Mouse (Mus musculus): ENCODE data around the gene Mrgprd. TPM values are rescaled to one million over a fixed set of nuclear protein-coding genes. Genes with fewer than 3 reads are reported as not detected.

Mrgprd gene
- polyA plus RNA-seq, 1 experiment, result not detected

DNA sequence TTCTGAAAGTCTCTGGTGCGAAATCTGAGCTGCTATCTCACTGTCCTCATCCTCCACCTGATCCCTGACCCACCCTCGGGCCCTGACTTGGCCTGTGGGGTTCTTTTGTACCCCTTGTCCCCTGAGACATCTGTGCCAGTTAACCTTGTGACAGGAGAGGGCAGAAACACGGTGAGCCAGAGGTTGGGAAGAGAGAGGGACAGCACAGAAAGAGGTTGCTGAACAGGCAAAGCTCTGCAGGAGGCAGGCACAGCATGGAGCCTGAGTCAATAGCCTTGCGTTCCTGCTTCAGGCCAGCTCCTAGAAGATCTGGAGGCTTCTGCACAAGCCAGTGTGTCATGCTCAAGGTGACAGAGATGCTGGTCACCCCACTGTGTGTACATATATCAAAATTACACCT, 9.0 kb downstream of the Mrgprd start:
- Histone ChIP-seq H3K4me2 (ENCODE audit: low read depth) (no peak overlapping the region), H3K79me2 (ENCODE audit: control insufficient read depth, insufficient read depth) (no peaks in the 10 kb centered on the region), H3K36me3 (ENCODE audit: control insufficient read depth, insufficient read depth) (no peaks in the 10 kb centered on the region), H3K27me3 (ENCODE audit: control insufficient read depth, insufficient read depth, insufficient read length) (peaks cover 12% of the 10 kb centered on the region), H3K4me3 (no peak overlapping the region), H3ac (ENCODE audit: control insufficient read depth, insufficient read length) (no peak overlapping the region)
- no peak for TF ChIP-seq MYOD1 (IDR thresholded peaks at IDR 0.05; ENCODE audit: control insufficient read depth in 1 of 3, insufficient read length in 2 of 3, low read depth in 2 of 3)
- no peak for TF ChIP-seq REST (IDR thresholded peaks at IDR 0.05; ENCODE audit: insufficient read depth, insufficient read length)
- TF ChIP-seq POLR2AphosphoS2 (IDR thresholded peaks at IDR 0.05; ENCODE audit: insufficient read length, low read depth), result no peak
- TF ChIP-seq TCF12 (IDR thresholded peaks at IDR 0.05; ENCODE audit: insufficient read depth, poor library complexity, severe bottlenecking), result no peak
- no peak for TF ChIP-seq TCF3 (IDR thresholded peaks at IDR 0.05; ENCODE audit: insufficient read length, low read depth)
- TF ChIP-seq CEBPB (IDR thresholded peaks at IDR 0.05; ENCODE audit: insufficient read depth, poor library complexity, severe bottlenecking), result no peak
- TF ChIP-seq MYOG (IDR thresholded peaks at IDR 0.05; ENCODE audit: control insufficient read depth in 1 of 3, insufficient read depth in 1 of 3, insufficient read length in 2 of 3, low read depth in 2 of 3), result no peak
- TF ChIP-seq SRF (IDR thresholded peaks at IDR 0.05; ENCODE audit: control insufficient read depth, insufficient read length, low read depth), result no peak
- no peak for TF ChIP-seq MAX (IDR thresholded peaks at IDR 0.05; ENCODE audit: low read depth)
- TF ChIP-seq POLR2A (IDR thresholded peaks at IDR 0.05; ENCODE audit: insufficient read length, low read depth), result no peak

GRCm38 (mm10) chr7:145325697-145326096, 11.1 kb downstream of the Mrgprd start:
- TF ChIP-seq REST (IDR thresholded peaks at IDR 0.05; ENCODE audit: insufficient read depth, insufficient read length) (no peak), TCF12 (IDR thresholded peaks at IDR 0.05; ENCODE audit: insufficient read depth, poor library complexity, severe bottlenecking) (no peak), USF1 (IDR thresholded peaks at IDR 0.05; ENCODE audit: low read depth) (no peak), POLR2A (IDR thresholded peaks at IDR 0.05; ENCODE audit: insufficient read length, low read depth) (no peak), TCF3 (IDR thresholded peaks at IDR 0.05; ENCODE audit: insufficient read length, low read depth) (no peak), MYOD1 (IDR thresholded peaks at IDR 0.05; ENCODE audit: control insufficient read depth in 1 of 3, insufficient read length in 2 of 3, low read depth in 2 of 3) (no peak), POLR2AphosphoS2 (IDR thresholded peaks at IDR 0.05; ENCODE audit: insufficient read length, low read depth) (no peak), MYOG (IDR thresholded peaks at IDR 0.05; ENCODE audit: control insufficient read depth in 1 of 3, insufficient read depth in 1 of 3, insufficient read length in 2 of 3, low read depth in 2 of 3) (no peak), SRF (IDR thresholded peaks at IDR 0.05; ENCODE audit: control insufficient read depth, insufficient read length, low read depth) (no peak)
- Histone ChIP-seq H3K36me3 (ENCODE audit: control insufficient read depth, insufficient read depth) (no peaks in the 10 kb centered on the region), H3K79me2 (ENCODE audit: control insufficient read depth, insufficient read depth) (no peaks in the 10 kb centered on the region), H3K4me2 (ENCODE audit: low read depth) (no peak overlapping the region), H3K27me3 (ENCODE audit: control insufficient read depth, insufficient read depth, insufficient read length) (peaks cover 12% of the 10 kb centered on the region), H3K4me3 (no peak overlapping the region), H3ac (ENCODE audit: control insufficient read depth, insufficient read length) (no peak overlapping the region)

GRCm38 (mm10) chr7:145329982-145330381, 15.3 kb downstream of the Mrgprd start:
- H3K27me3 ChIP-seq (ENCODE audit: control insufficient read depth, insufficient read depth, insufficient read length), result no peaks in the 10 kb centered on the region
- no peak overlapping the region for H3ac ChIP-seq (ENCODE audit: control insufficient read depth, insufficient read length)
- H3K79me2 ChIP-seq (ENCODE audit: control insufficient read depth, insufficient read depth), result no peaks in the 10 kb centered on the region
- peak overlapping the region; percentile 32 for H3K4me2 ChIP-seq (ENCODE audit: low read depth)
- no peak for TF ChIP-seq REST (IDR thresholded peaks at IDR 0.05; ENCODE audit: insufficient read depth, insufficient read length)
- TF ChIP-seq MYOD1 (IDR thresholded peaks at IDR 0.05; ENCODE audit: control insufficient read depth in 1 of 3, insufficient read length in 2 of 3, low read depth in 2 of 3), result no peak
- no peak for TF ChIP-seq USF1 (IDR thresholded peaks at IDR 0.05; ENCODE audit: low read depth)
- no peak for TF ChIP-seq POLR2AphosphoS2 (IDR thresholded peaks at IDR 0.05; ENCODE audit: insufficient read length, low read depth)
- no peak for TF ChIP-seq SRF (IDR thresholded peaks at IDR 0.05; ENCODE audit: control insufficient read depth, insufficient read length, low read depth)
- no peak for TF ChIP-seq MAX (IDR thresholded peaks at IDR 0.05; ENCODE audit: low read depth)
- no peak for TF ChIP-seq MYOG (IDR thresholded peaks at IDR 0.05; ENCODE audit: control insufficient read depth in 1 of 3, insufficient read depth in 1 of 3, insufficient read length in 2 of 3, low read depth in 2 of 3)
- TF ChIP-seq POLR2A (IDR thresholded peaks at IDR 0.05; ENCODE audit: insufficient read length, low read depth), result no peak
- TF ChIP-seq TCF3 (IDR thresholded peaks at IDR 0.05; ENCODE audit: insufficient read length, low read depth), result no peak
- TF ChIP-seq E2F4 (IDR thresholded peaks at IDR 0.05; ENCODE audit: insufficient read depth), result no peak
- no peak for TF ChIP-seq TCF12 (IDR thresholded peaks at IDR 0.05; ENCODE audit: insufficient read depth, poor library complexity, severe bottlenecking)
- no peak for TF ChIP-seq CEBPB (IDR thresholded peaks at IDR 0.05; ENCODE audit: insufficient read depth, poor library complexity, severe bottlenecking)
- H3K4me3 ChIP-seq, result no peak overlapping the region
- H3K36me3 ChIP-seq (ENCODE audit: control insufficient read depth, insufficient read depth), result no peaks in the 10 kb centered on the region

DNA sequence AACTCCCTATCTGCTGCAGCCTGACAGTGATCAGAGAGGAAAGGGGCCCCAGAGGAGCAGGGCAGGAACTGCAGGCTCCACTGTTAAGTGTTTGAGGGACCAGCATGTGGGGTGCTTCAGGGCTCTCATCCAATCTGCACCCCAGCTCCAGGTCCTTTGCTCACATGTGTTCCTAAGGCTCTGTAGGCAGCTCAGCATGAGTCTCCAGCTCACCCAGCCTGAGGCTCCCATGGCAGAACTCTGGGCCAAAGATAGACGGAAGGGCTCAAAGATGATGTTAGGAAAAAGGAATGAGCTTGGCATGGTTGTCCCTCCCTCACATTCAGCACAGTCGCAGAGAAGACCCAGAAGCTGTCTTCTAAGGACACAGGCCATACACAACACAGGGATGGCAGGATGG, 16.0 kb downstream of the Mrgprd start:
- H3K4me3 ChIP-seq, result no peak overlapping the region
- H3K79me2 ChIP-seq (ENCODE audit: control insufficient read depth, insufficient read depth), result no peaks in the 10 kb centered on the region
- TF ChIP-seq E2F4 (IDR thresholded peaks at IDR 0.05; ENCODE audit: insufficient read depth) (no peak), TCF12 (IDR thresholded peaks at IDR 0.05; ENCODE audit: insufficient read depth, poor library complexity, severe bottlenecking) (no peak), MYOD1 (IDR thresholded peaks at IDR 0.05; ENCODE audit: control insufficient read depth in 1 of 3, insufficient read length in 2 of 3, low read depth in 2 of 3) (no peak), POLR2AphosphoS2 (IDR thresholded peaks at IDR 0.05; ENCODE audit: insufficient read length, low read depth) (no peak), POLR2A (IDR thresholded peaks at IDR 0.05; ENCODE audit: insufficient read length, low read depth) (no peak), MAX (IDR thresholded peaks at IDR 0.05; ENCODE audit: low read depth) (no peak), SRF (IDR thresholded peaks at IDR 0.05; ENCODE audit: control insufficient read depth, insufficient read length, low read depth) (no peak)
- H3K36me3 ChIP-seq (ENCODE audit: control insufficient read depth, insufficient read depth), result no peaks in the 10 kb centered on the region
- no peaks in the 10 kb centered on the region for H3K27me3 ChIP-seq (ENCODE audit: control insufficient read depth, insufficient read depth, insufficient read length)
- H3K4me2 ChIP-seq (ENCODE audit: low read depth), result no peak overlapping the region
- H3ac ChIP-seq (ENCODE audit: control insufficient read depth, insufficient read length), result no peak overlapping the region

Data from myocyte (in vitro differentiated cells).